Mouse (Mus musculus) liver, adult 2 months (tissue): Measurements from ENCODE around the gene Atxn7l3. TPM values are rescaled to one million over a fixed set of nuclear protein-coding genes. Genes with fewer than 3 reads are reported as not detected.

Experiments used
- DNase-seq: peaks from one replicate; pipeline ENCODE4 v3.0.0-alpha.2; 2011; ENCODE audit warnings: low read depth, low spot score; ENCODE audit errors: extremely low read depth
- H3K27ac ChIP-seq: fragments of 200-500 bp; replicated peaks from 2 replicates; pipeline ENCODE4 v1.5.1; 2012; ENCODE audit warnings: low read depth, mild to moderate bottlenecking, control low read depth, inconsistent platforms, low read length; ENCODE audit not compliant: insufficient read depth
- H3K27me3 ChIP-seq: fragments of 200-500 bp; 2 replicates; pipeline ENCODE4 v1.6.1; 2012; ENCODE audit warnings: mild to moderate bottlenecking, moderate library complexity, low read length, inconsistent platforms; ENCODE audit not compliant: control insufficient read depth, insufficient read depth
- H3K36me3 ChIP-seq: fragments of 200-500 bp; 2 replicates; pipeline ENCODE4 v1.6.1; 2012; ENCODE audit warnings: low read length, inconsistent platforms; ENCODE audit not compliant: control insufficient read depth, insufficient read depth
- H3K4me1 ChIP-seq: fragments of 200-500 bp; 2 replicates; pipeline ENCODE4 v1.6.1; 2011; ENCODE audit warnings: low read length; ENCODE audit not compliant: control insufficient read depth, insufficient read depth
- H3K4me3 ChIP-seq: fragments of 200-500 bp; 2 replicates; pipeline ENCODE4 v1.5.1; 2011; ENCODE audit warnings: low read depth, mild to moderate bottlenecking, control low read depth, low read length, moderate library complexity; ENCODE audit not compliant: insufficient read depth
- H3K79me2 ChIP-seq: fragments of 200-500 bp; 2 replicates; pipeline ENCODE4 v1.6.1; 2012; ENCODE audit warnings: inconsistent platforms, mild to moderate bottlenecking, low read length, moderate library complexity; ENCODE audit not compliant: control insufficient read depth, insufficient read depth
- H3K9ac ChIP-seq: fragments of 200-500 bp; 2 replicates; pipeline ENCODE4 v1.6.1; 2012; ENCODE audit warnings: low read depth, mild to moderate bottlenecking, control low read depth, inconsistent platforms, low read length
- CTCF ChIP-seq: fragments of 200-500 bp; IDR thresholded peaks from 2 replicates; pipeline ENCODE4 v1.5.1; 2011; ENCODE audit warnings: low read depth, low read length, control low read depth
- POLR2A ChIP-seq: fragments of 200-500 bp; IDR thresholded peaks from 2 replicates; pipeline ENCODE4 v1.6.1; 2011; ENCODE audit warnings: low read length, control low read depth; ENCODE audit not compliant: insufficient read depth; ENCODE audit errors: extremely low read depth
- WGBS: fragments of 180-500 bp; shearing (Covaris S2); methylation state at CpG from one replicate; pipeline ENCODE4 v1.1.7; 2018; 5-methylcytosine and 5-hydroxymethylcytosine counted together
- polyA plus RNA-seq: library from polyadenylated mRNA; depleted of rRNA; stranded (reverse); fragments of >200 nt; gene quantifications from 2 replicates; pipeline ENCODE4 v1.2.3, GENCODE M21; 2012
- total RNA-seq: library from RNA; depleted of rRNA; stranded (reverse); fragments of >200 nt; gene quantifications from 2 replicates; pipeline ENCODE4 v1.2.3, GENCODE M21; 2014

Atxn7l3 gene
- total and polyA plus RNA-seq, 2 experiments: 7.1 to 20.6 TPM

- peak overlapping the region; percentile 26 for H3K9ac ChIP-seq
- no peak overlapping the region for H3K27ac ChIP-seq
- H3K4me1 ChIP-seq: peaks cover 3% of the 10 kb centered on the region; the same call in 1 of the 2 replicates
- peak overlapping the region; percentile 14; the same call in 1 of the 2 replicates for H3K4me3 ChIP-seq
- H3K27me3 ChIP-seq: no peaks in the 10 kb centered on the region
- no peak for DNase-seq
- H3K36me3 ChIP-seq: no peaks in the 10 kb centered on the region
- 4% methylated on average over 33 of the region's 33 CpGs for WGBS
- H3K79me2 ChIP-seq: no peaks in the 10 kb centered on the region
- TF ChIP-seq POLR2A (no peak), CTCF (0 out of 2 replicates have a peak, but pooled peaks have one; percentile 3)
Measured at GRCm38 (mm10) chr11:102276411-102276915, 20.0 kb downstream of the Atxn7l3 start.

GRCm38 (mm10) chr11:102268520-102269244 is 27.7 kb downstream of the Atxn7l3 start, which contains the start of gene Asb16:
Asb16 (plus strand) TSS chr11:102268743.
- Histone ChIP-seq H3K27me3 (no peaks in the 10 kb centered on the region), H3K27ac (no peak within 1 kb of the TSS), H3K79me2 (no peaks in the 10 kb centered on the region), H3K4me1 (peaks cover 3% of the 10 kb centered on the region), H3K36me3 (no peaks in the 10 kb centered on the region), H3K4me3 (no peak within 1 kb of the TSS), H3K9ac (no peak within 1 kb of the TSS)
- WGBS: 92% methylated on average over 12 of the region's 12 CpGs
- no peak for TF ChIP-seq POLR2A
- no peak for TF ChIP-seq CTCF
- no peak for DNase-seq

DNA sequence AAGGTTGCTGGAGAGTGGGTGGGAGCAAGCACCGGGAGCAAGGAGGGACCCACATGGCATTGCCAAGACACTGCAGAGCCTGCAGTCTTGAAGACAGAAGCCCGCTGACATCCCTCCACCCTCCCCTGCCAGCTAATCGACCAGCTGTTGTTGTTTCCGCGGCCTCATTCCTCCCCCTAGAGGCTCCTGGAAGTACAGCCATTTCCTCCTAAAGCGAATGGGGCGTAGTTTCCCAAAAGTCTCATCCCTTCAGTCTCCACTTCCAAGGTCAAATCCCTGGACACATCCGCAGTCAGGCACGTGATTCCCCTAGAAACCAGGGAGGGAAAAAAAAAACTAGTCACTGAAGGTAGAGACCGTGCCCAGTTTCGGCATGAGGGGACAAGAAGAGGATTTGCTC is 29.0 kb downstream of the Atxn7l3 start:
- H3K9ac ChIP-seq: no peak overlapping the region

GRCm38 (mm10) chr11:102266631-102267355 is 29.6 kb downstream of the Atxn7l3 start:
- no peak overlapping the region for H3K9ac ChIP-seq
- no peak for DNase-seq
- TF ChIP-seq CTCF (no peak; the same call in 1 of the 2 replicates), POLR2A (no peak)
- no peak overlapping the region for H3K4me3 ChIP-seq
- H3K4me1 ChIP-seq: peaks cover 7% of the 10 kb centered on the region
- no peaks in the 10 kb centered on the region for H3K27me3 ChIP-seq
- H3K36me3 ChIP-seq: no peaks in the 10 kb centered on the region
- no peak overlapping the region for H3K27ac ChIP-seq
- H3K79me2 ChIP-seq: no peaks in the 10 kb centered on the region
- WGBS: 82% methylated on average over 8 of the region's 8 CpGs

More for the DNA sequence above, 29.0 kb downstream of the Atxn7l3 start:
- DNase-seq: peak; percentile 69
- 5% methylated on average over 11 of the region's 11 CpGs for WGBS
- Histone ChIP-seq H3K36me3 (no peaks in the 10 kb centered on the region), H3K79me2 (no peaks in the 10 kb centered on the region), H3K4me3 (no peak overlapping the region), H3K27me3 (no peaks in the 10 kb centered on the region), H3K4me1 (peaks cover 7% of the 10 kb centered on the region), H3K27ac (no peak overlapping the region)
- TF ChIP-seq CTCF: peak; percentile 82
- no peak for TF ChIP-seq POLR2A

GRCm38 (mm10) chr11:102265816-102266215 is 30.6 kb downstream of the Atxn7l3 start:
- 87% methylated on average over 14 of the region's 14 CpGs for WGBS
- Histone ChIP-seq H3K4me3 (no peak overlapping the region), H3K27ac (no peak overlapping the region), H3K9ac (no peak overlapping the region), H3K79me2 (no peaks in the 10 kb centered on the region), H3K4me1 (peaks cover 7% of the 10 kb centered on the region), H3K36me3 (no peaks in the 10 kb centered on the region), H3K27me3 (no peaks in the 10 kb centered on the region)
- no peak for TF ChIP-seq CTCF
- TF ChIP-seq POLR2A: no peak
- no peak for DNase-seq
